In genomic region chr3:51505465-51505864, GRCm38 (mm10) we compare ENCODE assay signal across 9 mouse cellular contexts. TPM values are rescaled to one million over a fixed set of nuclear protein-coding genes. Genes with fewer than 3 reads are reported as not detected.
DNase-seq lines count a peak whose midpoint lies in the region; ATAC-seq and TF ChIP-seq lines count a peak whose summit lies in the region.
"Had no signal": no experiment of that assay in that cellular context is flagged by ENCODE, and none has a peak within 500 bp of the region (broad histone marks: within the 10 kb centered on the region; RNA-seq: fewer than 3 reads in every experiment).

No protein-coding gene starts in this region.

- TF ChIP-seq CTCF in midbrain, postnatal 0 days (IDR thresholded peaks at IDR 0.05): no peak

- no peaks in the 10 kb centered on the region for H3K4me1 ChIP-seq in midbrain, postnatal 0 days (ENCODE audit: insufficient read depth, low read length)
- no peaks in the 10 kb centered on the region for H3K4me1 ChIP-seq in midbrain, embryonic 14.5 days (ENCODE audit: control insufficient read depth, insufficient read depth, low read length)
- no peaks in the 10 kb centered on the region for H3K4me1 ChIP-seq in limb, embryonic 10.5 days

- intact Hi-C loops in left cerebral cortex, postnatal 10 days (cut with DNase I): no loop called here

- DNase-seq in cerebellum, postnatal 14 days: peak; percentile 36 to 55
- no peak for DNase-seq in cerebellum, postnatal 36 days
- DNase-seq in midbrain, postnatal 0 days (ENCODE audit: low spot score): peak; percentile 44
- no peak for DNase-seq in midbrain, embryonic 14.5 days
- DNase-seq in limb, embryonic 10.5 days (ENCODE audit: low spot score): peak; percentile 44
- no peak for DNase-seq in left cerebral cortex, postnatal 10 days (ENCODE audit: extremely low spot score in 1 of 2, low spot score in 2 of 2)
- no peak for DNase-seq in layer of hippocampus, adult 11-12 months (ENCODE audit: low spot score)

- H3K36me3 ChIP-seq in midbrain, postnatal 0 days (ENCODE audit: insufficient read depth, low read length): no peaks in the 10 kb centered on the region
- H3K36me3 ChIP-seq in midbrain, embryonic 14.5 days (ENCODE audit: control insufficient read depth, insufficient read depth, low read length): no peaks in the 10 kb centered on the region
- no peaks in the 10 kb centered on the region for H3K36me3 ChIP-seq in limb, embryonic 10.5 days

- no peak for ATAC-seq in midbrain, postnatal 0 days (ENCODE audit: low FRiP score)
- no peak for ATAC-seq in midbrain, embryonic 14.5 days (ENCODE audit: low FRiP score, low TSS enrichment)
- ATAC-seq in inflammation-experienced regulatory T-cells, adult 6 months: no peak

- no peak overlapping the region for H3K4me3 ChIP-seq in midbrain, postnatal 0 days (ENCODE audit: low read depth, low read length)
- no peak overlapping the region for H3K4me3 ChIP-seq in midbrain, embryonic 14.5 days (replicated peaks; ENCODE audit: low read depth, low read length)
- H3K4me3 ChIP-seq in limb, embryonic 10.5 days: no peak overlapping the region

- H3K9me3 ChIP-seq in midbrain, postnatal 0 days (ENCODE audit: low read length): no peaks in the 10 kb centered on the region
- H3K9me3 ChIP-seq in midbrain, embryonic 14.5 days (ENCODE audit: control insufficient read depth, low read length): no peaks in the 10 kb centered on the region
- H3K9me3 ChIP-seq in limb, embryonic 10.5 days (replicated peaks): no peaks in the 10 kb centered on the region

- 70% methylated on average over 19 of the region's 19 CpGs for WGBS in midbrain, postnatal 0 days
- 67% methylated on average over 19 of the region's 19 CpGs for WGBS in midbrain, embryonic 14.5 days
- WGBS in limb, embryonic 10.5 days: 73% methylated on average over 19 of the region's 19 CpGs

- H3K27me3 ChIP-seq in midbrain, postnatal 0 days (ENCODE audit: insufficient read depth, low read length): no peaks in the 10 kb centered on the region
- H3K27me3 ChIP-seq in midbrain, embryonic 14.5 days (ENCODE audit: control insufficient read depth, insufficient read depth, low read length): no peaks in the 10 kb centered on the region
- no peaks in the 10 kb centered on the region for H3K27me3 ChIP-seq in limb, embryonic 10.5 days (ENCODE audit: low read depth, poor library complexity, severe bottlenecking)

- no peak overlapping the region for H3K4me2 ChIP-seq in midbrain, postnatal 0 days (ENCODE audit: low read depth, low read length, poor library complexity, severe bottlenecking)
- no peak overlapping the region for H3K4me2 ChIP-seq in midbrain, embryonic 14.5 days (ENCODE audit: low read length)
- H3K4me2 ChIP-seq: liver, embryonic 11.5 days had no signal

- H3K27ac ChIP-seq in midbrain, postnatal 0 days (ENCODE audit: low read depth, low read length): no peak overlapping the region
- H3K27ac ChIP-seq in midbrain, embryonic 14.5 days (replicated peaks; ENCODE audit: low read depth, low read length): no peak overlapping the region
- H3K27ac ChIP-seq in limb, embryonic 10.5 days: no peak overlapping the region

- no peak overlapping the region for H3K9ac ChIP-seq in midbrain, postnatal 0 days (replicated peaks; ENCODE audit: low read length, poor library complexity, severe bottlenecking)
- no peak overlapping the region for H3K9ac ChIP-seq in midbrain, embryonic 14.5 days (replicated peaks; ENCODE audit: low read length)

RNA-seq across cellular contexts. Expression of gene Rab33b, which starts 21.7 kb away (rescaled TPM):
- 24.2 and 28.6 TPM in 2 replicates for total RNA-seq in midbrain, postnatal 0 days (2014; rRNA removed)
- polyA plus RNA-seq in midbrain, postnatal 0 days (2015; fragmentation: Nextera tagmentation; extraction: Ambion mirVana): 29.5 and 30.9 TPM in 2 replicates
- 22.2 and 30.3 TPM in 2 replicates for polyA plus RNA-seq in midbrain, embryonic 14.5 days (2014; fragmentation: Nextera tagmentation; extraction: Ambion mirVana)
- polyA plus RNA-seq in limb, embryonic 10.5 days (2016; fragmentation: Nextera tagmentation; extraction: Ambion mirVana): 11.2 and 14.2 TPM in 2 replicates
- polyA plus RNA-seq in inflammation-experienced regulatory T-cells, adult 6 months (2017; shearing (Covaris generic)): 10 to 100 TPM; 16.4 to 25.1 (median 22.3) TPM
- total RNA-seq in left cerebral cortex, postnatal 10 days (2021): 10 to 100 TPM; 24.8 to 29.1 TPM

RNA-seq across cellular contexts. Expression of gene Setd7, which starts 55.2 kb away (rescaled TPM):
- total RNA-seq in midbrain, postnatal 0 days (2014; rRNA removed): 11.7 and 16.1 TPM in 2 replicates
- 1.1 and 2.7 TPM in 2 replicates for polyA plus RNA-seq in midbrain, postnatal 0 days (2015; fragmentation: Nextera tagmentation; extraction: Ambion mirVana)
- polyA plus RNA-seq in midbrain, embryonic 14.5 days (2014; fragmentation: Nextera tagmentation; extraction: Ambion mirVana): 3.4 and 3.6 TPM in 2 replicates
- polyA plus RNA-seq in limb, embryonic 10.5 days (2016; fragmentation: Nextera tagmentation; extraction: Ambion mirVana): 2.7 and 4.8 TPM in 2 replicates
- 10 to 100 TPM in 2 of 3 experiments, 1 to 10 TPM in 1; 5.3 to 12.1 (median 11.6) TPM for polyA plus RNA-seq in inflammation-experienced regulatory T-cells, adult 6 months (2017; shearing (Covaris generic))
- total RNA-seq in left cerebral cortex, postnatal 10 days (2021): 10 to 100 TPM; 50.8 to 53.3 TPM

Comparison
In these comparisons a context has a peak if more than half of its experiments do, and no peak if none do; other contexts are left out.
1. DNase-seq: peak in cerebellum, postnatal 14 days (2 of 2), midbrain, postnatal 0 days (single experiment) and limb, embryonic 10.5 days (single experiment); none in cerebellum, postnatal 36 days (0 of 2), midbrain, embryonic 14.5 days (single experiment), left cerebral cortex, postnatal 10 days (0 of 2) and layer of hippocampus, adult 11-12 months (single experiment).